Mouse (Mus musculus): Measurements from ENCODE around the gene Paqr7.

- TF ChIP-seq CTCF (IDR thresholded peaks at IDR 0.05; ENCODE audit: extremely low read depth, insufficient read depth, low read length): peak; percentile 98
- TF ChIP-seq POLR2A (IDR thresholded peaks at IDR 0.05; ENCODE audit: extremely low read depth, insufficient read depth, low read length): no peak
Observed at GRCm38 (mm10) chr4:134478031-134478430, 18.5 kb upstream of the Paqr7 start.

Data from cortical plate, adult 2 months (tissue).